Mouse (Mus musculus): ENCODE data around the gene Tomm5.
"Not testable (repeated sequence)": the region's sequence is repeated elsewhere in the genome, so short reads cannot be mapped to it uniquely, and the experiment has no call there.

The Tomm5 gene

DNA sequence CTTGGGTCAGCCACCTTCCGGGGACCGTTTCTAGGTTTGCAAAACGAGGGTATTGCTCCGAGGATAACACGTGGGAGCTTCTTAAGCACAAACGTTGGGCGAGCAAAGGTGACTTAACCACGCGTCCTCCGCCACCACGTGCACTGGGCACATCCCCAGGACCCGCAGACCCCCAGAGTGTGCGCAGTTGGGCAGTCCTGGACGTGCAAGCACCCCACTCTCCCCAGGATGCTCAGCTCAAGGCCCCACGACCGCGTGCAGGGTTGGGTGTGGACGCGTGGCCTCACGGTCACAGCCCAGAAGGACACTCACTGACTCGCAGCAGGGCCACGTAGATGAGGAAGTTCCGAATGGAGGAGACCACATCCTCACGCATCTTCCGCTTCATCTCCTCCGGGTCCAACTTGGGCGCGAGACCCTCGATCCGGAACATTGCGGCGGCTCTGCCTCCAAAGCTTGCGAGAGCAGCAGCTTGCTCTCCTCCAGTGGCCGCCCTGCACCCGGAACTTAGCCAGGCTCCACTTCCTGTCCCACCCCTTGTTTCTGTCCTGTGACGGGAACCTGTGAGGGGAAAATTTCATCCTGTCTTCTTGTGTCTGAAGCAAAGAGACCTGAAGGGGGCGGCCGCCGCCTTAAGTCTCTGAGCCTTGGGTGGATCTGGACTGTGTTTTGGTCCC lies at the start of gene Tomm5:
TSS of gene Tomm5 (minus strand) at position 514 of the 677 bp plus-strand sequence.
- DNase-seq: peak; percentile 88

DNA sequence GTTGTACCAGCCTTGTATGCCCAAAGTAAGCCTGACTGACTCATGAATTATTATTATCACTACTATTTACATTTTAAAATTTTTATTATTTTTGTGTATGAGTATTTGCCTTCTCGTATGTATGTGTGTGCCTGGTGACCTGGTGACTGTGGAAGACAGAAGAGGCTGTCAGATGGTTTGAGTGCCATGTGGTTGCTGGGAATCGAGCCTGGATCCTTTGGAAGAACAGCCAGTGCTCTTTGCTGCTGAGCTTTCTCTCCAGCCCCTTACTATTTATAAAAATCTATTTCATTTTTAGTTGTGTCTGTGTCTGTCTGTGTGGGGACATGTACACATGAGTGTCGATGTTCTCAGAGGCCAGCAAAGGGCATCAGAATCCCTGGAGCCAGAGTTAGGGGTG lies 48.5 kb upstream of the Tomm5 start:
- no peak for DNase-seq

DNA sequence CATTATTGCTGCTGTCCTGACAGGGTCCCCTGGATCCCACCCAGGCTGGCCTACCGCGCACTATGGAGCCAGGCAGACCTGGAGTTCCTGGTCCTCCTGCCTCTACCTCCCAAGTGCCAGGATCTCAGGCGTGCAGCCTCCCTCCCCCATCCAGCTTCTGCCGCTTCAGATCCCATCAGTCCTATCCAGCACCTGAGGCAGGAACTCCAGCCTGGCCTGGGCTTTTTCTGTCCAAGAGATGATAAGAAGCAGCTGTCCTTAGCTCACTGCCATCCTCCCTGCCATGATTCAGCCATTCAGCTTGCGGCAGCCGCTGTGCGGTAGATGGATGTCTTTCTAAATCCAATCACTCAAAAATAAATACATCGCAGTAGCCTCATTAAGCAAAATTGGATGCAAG lies 35.1 kb upstream of the Tomm5 start:
- no peak for DNase-seq

DNA sequence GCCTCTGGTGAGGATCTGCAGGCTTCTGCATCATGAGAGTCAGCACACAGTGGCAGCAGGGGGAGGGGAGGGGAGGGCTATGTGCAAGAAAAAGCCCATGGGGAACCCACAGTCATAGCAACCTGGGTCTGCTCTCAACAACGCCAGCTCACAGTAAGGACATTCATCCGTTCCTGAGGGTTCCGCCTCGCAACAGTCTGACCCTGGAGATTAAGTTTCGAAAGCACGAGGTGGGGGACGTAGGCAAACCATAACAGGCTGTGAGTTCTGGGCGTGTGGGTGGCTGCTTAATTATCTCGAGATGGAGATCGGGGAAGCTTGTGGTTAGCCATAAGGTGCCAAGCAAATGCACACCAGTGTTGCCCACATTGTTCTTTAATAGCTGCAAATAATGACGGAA lies 34.5 kb upstream of the Tomm5 start:
- DNase-seq: no peak

DNA sequence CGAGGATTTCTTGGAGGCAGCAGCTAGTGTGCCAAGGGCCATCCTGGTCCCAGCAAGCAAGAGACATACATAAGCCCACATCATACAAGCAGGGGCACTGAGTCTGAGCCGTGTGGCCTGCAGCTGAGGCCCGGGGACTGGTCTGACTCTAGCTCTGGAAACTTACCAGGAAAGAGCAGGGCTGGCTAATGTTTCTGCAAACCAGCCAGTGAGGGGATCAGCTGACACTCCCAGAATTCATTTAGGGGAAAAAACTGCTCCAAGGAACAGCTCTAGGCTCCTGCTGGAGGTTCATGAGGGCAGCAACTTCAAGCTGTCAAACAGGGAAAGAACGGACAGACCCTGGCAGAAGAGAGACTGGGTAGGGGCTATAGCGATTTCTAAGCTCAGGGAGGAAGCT lies 33.9 kb upstream of the Tomm5 start:
- no peak for DNase-seq

DNA sequence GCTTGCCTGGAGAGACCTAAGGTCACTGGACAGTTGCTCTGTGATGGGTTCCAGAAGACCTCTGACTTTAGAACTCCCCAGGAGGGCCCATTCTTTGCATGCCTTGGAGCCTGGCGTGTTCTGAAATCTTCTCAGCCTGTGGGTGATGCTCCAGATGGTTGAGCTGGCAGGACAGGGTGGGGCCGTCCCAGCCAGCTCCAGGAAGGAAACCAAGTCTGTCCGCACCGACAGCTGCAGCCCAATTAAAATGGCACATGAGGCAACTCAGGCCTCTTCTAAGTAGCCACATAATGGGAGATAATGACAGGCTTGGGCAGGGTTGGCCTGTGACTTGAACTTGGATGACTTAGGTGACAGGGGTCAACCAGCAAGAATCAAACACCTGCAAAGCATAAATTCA lies 29.7 kb upstream of the Tomm5 start:
- no peak for DNase-seq

DNA sequence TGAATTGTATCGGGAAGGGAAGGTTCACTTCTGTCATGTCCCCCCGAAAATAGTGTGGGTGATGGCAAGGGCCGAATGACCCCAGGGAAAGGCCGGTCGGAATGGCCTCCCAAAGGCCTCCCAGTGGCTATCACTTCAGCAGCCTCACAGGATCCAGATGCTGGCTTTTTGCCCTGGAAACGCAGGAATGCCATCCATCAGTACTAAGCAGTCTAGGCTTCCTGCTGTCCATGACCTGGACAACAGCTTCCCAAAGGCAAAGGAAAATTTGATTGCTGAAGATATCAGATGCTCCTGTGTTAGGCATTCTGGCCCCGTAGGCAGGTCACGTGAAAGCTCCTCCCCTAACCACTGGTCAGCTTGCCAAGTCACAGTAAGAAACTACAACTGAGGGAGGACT lies 26.6 kb upstream of the Tomm5 start:
- DNase-seq: no peak

DNA sequence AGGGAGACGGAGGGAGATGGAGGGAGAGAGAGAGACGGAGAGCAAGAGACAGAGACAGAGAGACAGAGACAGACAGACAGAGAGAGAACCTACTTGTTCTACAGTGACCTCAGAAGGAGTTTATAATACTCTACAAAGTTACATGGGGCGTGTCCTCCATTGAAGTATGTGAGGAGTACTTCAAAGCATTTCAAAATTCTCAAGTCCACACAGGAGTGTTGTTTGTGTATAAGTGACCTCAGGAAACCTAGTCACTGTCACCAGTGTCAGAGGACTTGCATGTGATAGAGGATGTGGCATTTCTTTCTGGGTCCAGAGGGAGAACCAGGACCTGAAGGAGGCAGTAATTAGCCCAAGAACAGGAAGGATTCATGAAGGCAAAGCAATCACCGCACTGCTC lies 23.1 kb upstream of the Tomm5 start:
- no peak for DNase-seq

DNA sequence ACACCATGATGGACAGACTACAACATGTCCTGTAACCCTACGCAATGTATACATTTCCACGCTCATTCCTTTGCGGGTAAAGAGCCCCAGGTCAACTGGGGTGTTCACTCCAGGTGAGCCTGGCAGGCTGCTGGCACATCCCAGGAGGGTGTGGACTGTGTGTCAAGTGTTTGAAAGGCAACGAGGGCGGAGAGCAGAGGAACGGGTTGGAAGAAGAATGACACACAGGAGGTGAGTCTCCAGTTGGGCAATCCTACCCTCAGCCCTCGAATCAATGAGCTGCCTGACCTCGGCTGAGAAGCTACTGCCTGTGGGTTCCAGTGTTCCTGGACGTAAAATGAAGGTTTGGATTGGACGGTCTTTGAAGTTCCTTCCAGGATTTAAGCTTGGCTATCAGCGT lies 13.4 kb upstream of the Tomm5 start:
- no peak for DNase-seq

DNA sequence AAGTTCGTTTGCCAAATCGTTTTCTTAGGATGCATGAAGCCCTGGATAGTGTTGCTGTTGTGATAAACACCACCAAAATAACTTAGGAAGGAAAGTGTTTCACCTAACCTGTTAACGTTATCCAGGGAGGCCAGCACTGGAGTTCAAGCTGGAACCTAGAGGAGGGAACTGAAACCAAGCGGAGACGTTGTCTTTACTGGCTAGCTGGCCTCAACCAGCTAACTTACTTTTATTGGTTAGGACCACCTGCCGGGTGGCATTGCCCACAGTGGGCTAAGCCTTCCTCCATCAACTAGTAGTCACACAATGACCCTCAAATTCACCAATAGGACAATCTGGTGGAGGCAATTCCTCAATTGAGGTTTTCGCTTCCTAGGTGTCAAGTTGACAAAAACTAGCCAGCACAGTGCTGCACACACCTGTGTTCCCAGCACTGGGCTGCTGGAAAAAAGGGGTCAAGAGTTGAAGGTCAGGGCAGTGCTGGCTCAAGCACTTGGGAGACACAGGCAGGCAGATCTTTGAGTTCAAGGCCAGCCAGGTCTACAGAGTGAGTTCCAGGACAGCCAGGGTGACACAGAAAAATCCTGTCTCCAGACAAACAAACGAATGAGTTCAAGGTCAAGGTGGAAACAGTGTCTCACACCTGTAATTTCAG lies 669 bp upstream of the Tomm5 start:
- DNase-seq: no peak

DNA sequence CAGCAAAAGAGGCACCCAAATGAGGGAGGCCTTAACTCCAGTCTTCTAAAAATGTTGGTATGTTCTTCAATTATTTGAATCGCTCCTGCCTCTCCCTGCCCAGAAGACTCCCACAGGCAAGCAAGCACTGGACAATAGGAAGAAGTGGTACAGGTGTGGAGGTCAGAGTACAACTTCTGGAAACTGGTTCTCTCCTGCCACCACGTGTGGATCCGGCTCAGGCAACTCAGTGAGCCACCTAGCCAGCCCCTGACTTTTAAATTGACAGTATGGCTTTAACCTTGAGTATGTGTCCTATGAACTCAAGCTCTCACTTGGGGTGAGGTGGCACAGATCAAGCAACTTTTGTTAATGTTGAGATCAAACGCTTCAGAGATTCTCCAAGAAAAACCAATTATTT lies 848 bp downstream of the Tomm5 start:
- no peak for DNase-seq

DNA sequence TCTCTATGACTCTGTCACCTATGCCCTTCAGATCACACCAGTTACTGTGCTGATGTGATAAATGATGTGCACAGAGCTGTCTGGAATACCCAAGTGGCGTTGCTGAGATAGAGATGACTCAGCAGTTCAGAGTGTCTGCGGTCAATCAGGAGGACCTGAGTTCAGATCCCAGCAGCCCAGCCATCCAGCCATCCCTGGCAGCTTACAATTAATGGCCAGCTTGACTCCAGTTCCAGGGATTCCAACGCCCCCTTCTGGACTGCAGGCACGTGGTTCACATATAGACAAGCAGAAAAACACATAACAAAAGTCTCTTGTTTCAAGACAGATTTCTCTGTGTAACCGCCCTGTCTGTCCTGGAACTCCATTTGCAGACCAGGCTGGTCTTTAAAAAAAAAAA lies 1.5 kb downstream of the Tomm5 start:
- peak; percentile 30 for DNase-seq

DNA sequence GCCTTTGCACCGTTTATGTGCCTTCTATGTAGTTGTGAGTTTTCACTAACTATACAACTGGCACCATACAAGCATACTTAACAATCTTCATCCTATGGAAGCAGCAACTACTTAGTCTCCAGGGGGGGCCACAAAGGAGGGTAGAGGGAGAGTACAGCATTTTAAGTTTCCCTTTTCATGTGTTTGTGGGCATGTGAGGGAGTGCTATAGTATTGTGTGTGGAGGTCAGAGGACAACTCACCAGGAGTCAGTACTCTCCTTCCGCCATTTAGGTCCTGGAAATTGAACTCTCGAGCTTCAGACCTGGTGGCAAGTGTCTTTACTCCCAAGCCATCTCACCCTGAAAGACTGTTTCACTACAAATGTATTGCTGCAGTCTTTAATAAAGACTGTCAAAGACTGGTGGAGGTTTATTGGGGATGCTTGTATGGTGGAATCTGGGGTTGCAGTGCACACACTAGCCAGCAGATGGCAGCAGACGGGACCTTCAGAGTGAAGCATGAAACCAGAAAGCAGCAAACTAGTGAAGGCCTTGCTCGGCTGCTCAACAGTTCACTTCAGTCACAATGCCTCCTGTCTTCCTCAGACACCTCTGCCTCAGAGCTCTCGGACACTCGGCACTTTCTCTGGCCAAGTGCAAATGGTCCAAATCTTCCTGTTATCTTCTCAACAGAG lies 10.6 kb downstream of the Tomm5 start:
- DNase-seq: peak; percentile 78

DNA sequence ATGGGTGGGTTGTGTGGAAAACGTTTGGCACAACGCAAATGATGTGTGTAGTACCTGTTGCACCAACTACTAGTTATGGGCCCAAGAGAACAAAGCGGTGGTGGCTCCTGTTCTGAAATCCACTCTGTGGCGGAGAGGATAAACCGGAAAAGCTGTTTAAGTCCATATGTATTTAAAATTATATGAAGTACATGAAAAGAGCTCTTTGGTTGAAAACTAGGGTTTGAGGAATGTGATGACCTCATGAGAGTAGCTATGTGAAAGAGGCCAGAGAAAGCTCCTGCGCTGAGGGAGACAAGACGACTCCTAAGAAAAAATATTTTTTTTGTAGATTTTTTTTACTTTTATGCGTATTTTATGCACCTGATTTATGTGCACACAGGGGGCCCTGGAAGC lies 23.0 kb downstream of the Tomm5 start:
- no peak for DNase-seq

DNA sequence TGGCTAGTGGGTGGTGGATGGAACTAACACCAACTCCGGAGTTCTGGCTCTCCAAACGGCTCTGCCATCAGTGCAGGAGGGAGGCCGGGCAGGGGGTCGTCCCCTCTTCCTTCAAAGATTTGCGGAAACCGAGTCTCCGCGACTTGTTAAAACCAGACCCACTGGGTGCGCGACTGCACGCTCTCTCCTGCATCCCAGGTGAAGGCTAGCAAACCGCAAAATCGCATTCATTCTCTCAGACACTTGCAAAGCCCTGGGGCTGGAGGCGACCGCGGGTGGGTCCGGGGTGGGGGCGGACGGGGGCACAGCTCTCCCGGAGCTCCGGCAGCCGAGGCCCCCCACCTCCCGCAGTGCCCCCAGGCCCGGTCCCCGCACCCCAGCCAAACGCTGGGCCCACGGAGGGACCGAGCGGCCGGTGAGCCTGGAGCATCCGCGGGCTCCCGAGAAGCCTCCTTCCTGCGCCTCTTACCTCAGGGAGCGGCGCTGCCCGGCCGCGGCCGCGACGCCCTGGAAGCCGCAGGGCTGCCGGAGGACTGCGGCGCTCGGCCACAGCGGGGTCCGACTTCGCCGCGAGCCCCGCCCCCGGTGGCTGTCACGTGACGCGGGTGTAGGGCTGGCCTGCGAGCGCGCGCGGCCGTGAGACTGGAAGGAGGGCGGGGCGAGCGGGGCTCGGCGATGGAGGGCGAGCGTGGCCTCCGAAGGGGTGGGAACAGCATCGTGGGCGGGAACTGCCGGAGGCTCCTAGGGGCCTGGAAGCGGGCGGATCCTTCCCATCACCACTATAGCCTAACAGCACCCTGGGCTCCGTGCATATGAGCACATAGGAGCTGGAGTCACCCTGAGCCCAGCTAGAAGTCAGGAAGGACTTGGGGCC lies 23.7 kb downstream of the Tomm5 start, which contains the start of gene Fbxo10:
TSS of gene Fbxo10 (minus strand) at position 584 of the 874 bp plus-strand sequence.
- DNase-seq: peak; percentile 98

DNA sequence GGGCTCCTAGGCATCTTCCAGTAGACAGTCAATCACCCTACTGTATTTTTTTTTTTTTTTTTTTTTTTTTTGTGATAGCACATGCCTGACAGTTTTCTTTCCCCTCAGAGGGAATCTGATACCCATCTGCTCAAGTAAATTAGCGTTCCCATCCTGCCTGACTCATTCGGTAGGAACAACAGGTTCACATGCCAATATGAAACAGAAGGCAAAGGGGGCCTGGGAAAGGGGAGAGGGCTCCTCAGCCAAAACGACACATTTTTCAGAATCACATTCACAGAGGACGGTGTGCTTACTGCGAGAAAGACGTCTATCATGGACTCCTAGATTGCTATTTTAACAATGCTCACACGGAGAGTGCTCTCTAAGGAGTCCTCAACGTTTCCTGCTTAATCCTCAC lies 24.4 kb downstream of the Tomm5 start:
- DNase-seq: no peak

DNA sequence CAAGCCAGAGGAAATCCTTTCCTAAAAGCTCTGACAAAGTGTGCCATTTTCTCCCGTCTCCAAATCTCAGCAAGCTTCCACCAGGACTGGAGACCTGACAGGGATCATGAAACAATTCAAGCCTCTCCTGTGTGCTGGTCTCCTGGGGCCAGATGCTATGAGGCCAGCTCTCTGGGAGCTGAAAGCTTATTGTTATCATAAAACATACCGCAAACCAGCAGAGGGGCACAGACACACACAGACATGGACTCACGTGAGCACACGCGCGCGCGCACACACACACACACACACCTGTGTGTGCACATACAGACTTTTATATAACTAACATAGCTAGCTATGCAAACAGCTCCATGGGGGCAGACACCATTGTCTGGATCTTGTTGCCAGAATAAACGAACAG lies 25.0 kb downstream of the Tomm5 start:
- no peak for DNase-seq

DNA sequence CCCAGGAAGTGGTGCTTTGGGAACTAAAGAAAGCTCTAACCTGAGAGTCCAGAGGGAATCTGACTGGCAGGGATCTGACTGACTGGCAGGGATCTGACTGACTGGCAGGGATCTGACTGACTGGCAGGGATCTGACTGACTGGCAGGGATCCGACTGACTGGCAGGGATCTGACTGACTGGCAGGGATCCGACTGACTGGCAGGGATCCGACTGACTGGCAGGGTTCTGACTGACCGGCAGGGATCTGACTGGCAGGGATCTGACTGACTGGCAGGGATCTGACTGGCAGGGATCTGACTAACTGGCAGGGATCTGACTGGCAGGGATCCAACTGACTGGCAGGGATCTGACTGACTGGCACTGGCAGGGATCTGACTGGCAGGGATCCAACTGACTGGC lies 26.9 kb downstream of the Tomm5 start:
- DNase-seq: not testable (repeated sequence)

DNA sequence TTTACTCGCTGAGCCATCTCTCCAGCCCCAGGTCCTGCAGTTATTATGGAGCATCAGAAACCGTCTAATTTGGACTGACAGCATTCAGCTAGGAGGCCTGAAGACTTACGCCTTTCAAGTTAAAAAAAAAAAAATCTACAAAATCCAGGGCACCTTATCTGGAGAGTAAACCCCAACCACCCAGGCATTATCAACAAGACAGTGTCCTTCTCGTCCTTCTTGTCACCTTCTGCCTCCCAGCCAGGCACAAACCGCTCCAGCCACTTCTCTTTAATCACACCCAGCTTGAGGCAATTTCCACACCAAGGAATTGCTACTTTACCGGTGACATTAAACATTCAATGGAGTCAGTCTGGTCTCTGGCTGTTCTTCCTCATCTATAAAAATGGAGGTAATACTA lies 34.4 kb downstream of the Tomm5 start:
- DNase-seq: peak; percentile 61

DNA sequence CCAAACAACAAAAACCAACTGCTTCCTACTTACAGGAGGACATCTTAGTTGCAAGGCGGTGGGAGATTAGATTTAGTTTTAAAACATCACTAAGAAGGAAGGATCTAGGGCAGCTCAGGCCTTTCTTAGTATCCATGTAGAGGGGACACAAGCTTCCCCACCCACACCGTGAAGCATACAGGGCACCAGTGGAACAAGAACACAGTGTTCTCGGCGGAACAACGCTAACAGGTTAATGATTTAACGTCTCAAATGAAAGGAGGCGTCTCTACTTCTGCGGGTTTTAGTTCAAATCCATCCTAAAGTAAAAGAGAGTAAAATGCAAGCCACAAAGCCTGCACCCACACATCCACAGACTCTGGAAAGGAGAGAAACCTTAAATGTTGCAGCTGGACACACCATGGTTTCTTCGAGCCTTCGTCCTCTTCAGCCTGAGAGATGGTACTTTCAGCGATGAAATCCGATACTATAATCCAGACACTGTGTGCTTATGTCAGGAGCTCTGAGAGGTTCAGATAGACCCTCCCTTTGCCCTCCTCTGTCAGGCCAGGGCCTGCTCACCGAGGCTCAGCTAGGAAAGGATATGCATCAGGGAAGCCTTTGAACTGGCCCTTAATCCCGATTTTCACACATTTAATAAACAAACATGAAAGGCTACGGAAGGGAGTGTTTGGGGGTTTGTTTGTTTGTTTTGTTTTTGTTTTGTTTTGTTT lies 35.5 kb downstream of the Tomm5 start:
- DNase-seq: no peak

DNA sequence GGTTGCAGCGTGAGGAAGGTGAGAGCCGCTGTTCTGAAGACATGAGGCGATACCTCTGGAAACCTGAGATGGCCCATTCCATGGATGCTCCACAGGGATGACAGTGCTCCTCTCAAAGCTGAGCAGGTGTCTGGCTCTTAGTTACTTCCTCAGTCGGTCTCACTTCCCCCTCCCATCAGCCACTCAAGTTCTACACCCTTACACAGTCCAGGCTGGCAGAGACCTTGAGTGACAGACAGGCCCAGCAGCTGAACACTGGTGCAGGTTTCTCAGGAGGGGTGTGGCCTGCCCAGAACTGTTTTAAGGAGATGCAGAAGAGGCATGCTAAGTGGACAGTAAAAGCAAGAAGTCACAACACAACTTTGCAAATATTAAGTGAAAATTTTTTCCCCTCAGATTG lies 40.2 kb downstream of the Tomm5 start:
- DNase-seq: no peak

DNA sequence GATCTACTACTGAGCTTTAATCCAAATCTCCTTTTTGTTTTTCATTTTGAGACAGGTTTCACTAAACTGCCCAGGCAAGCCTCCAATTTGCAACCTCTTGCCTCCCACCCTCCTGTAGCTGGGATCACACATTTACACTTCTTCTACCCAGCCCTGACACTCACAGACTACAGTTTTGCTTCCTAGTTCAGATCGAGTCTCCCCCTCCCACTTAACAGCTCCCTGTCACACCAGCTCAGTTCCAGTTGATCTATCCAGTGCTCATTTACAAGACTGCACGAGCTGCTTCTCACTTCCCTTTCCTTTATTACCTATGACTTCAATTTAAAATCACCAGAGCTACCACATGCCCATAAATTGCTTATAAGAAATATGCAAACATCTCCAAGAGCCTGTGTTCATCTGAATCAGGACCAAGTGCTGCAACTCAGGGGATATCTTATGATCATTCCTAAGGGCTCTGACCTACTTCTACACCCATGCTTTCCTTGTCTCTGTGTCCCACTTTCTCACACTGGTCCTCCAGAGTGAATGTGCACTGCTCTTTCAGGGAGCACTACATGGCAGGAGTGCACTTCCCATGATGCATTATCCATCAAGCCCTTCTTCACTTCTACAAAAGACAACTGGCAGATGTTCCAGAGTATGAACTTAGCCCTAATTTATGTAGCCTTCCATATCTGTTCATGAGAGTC lies 41.7 kb downstream of the Tomm5 start:
- no peak for DNase-seq
